Mouse (Mus musculus) erythroblast, embryonic 14.5 days (primary cell): ENCODE measurements around the gene Evi2b.

Experiments
- GATA1 ChIP-seq: IDR thresholded peaks from 2 replicates; pipeline ENCODE4 v1.6.1; 2012; ENCODE audit warnings: low read length, inconsistent platforms, mixed read lengths
- TAL1 ChIP-seq: IDR thresholded peaks from 3 replicates; pipeline ENCODE4 v1.6.1; 2012; ENCODE audit warnings: low read length, inconsistent platforms, mixed read lengths

DNA sequence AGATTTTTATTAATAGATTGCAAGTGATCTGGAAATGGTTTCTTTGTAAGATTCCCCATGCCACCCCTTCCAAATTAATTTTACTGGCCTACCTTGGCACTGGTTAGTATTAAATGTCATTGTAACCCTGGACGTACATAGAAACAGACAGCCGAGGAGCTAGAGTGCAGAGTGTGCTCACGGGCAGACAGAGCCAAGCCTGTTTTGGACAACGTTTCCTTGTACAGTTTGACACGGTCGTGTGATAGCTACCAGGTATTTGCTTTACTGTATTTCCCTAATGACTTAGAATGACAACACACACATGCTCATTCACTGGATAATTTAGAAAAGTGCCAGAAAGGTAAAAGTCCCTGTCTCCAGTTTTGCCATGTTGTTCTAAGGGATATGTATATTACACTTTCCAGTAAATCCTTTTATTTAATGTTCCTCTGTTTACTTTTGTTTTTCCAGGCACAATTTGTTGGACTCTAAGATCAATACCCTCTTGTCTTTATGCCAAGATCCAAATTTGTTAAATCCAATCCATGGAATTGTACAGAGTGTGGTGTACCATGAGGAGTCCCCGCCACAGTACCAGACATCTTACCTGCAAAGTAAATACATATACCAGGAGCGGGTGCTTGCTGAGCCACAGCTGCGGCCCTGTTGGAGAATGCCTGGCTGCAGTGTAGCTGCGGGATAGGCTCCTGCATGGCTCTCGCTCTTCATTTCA is 44.8 kb upstream of the Evi2b start:
- TF ChIP-seq GATA1 (no peak), TAL1 (no peak)
